Mouse (Mus musculus) lung, postnatal 0 days (tissue): ENCODE measurements around the gene Ascc2.

Experiments used
- CTCF ChIP-seq: IDR thresholded peaks from 2 replicates; pipeline ENCODE4 v1.5.1; 2016; ENCODE audit warnings: antibody characterized with exemption, mild to moderate bottlenecking
- EP300 ChIP-seq: IDR thresholded peaks from 2 replicates; pipeline ENCODE4 v1.6.1; 2016; ENCODE audit warnings: antibody characterized with exemption, mild to moderate bottlenecking, control low read depth

GRCm38 (mm10) chr11:4671736-4672135 is 34.2 kb downstream of the Ascc2 start:
- TF ChIP-seq CTCF: no peak
- TF ChIP-seq EP300: no peak
